Mouse (Mus musculus) embryonic facial prominence, embryonic 12.5 days (tissue): Measurements from ENCODE around the gene Harbi1. TPM values are rescaled to one million over a fixed set of nuclear protein-coding genes. Genes with fewer than 3 reads are reported as not detected.

Experiments
- ATAC-seq: fragments of 200-750 bp; cut with Nextera tagmentation; 2 replicates; pipeline ENCODE4 v1.8.0; 2017; ENCODE audit not compliant: insufficient number of reproducible peaks, insufficient read depth, low FRiP score, low TSS enrichment
- H3K27ac ChIP-seq: fragments of 300-500 bp; sonication (generic); 2 replicates; pipeline ENCODE4 v1.5.1; 2016; ENCODE audit warnings: mild to moderate bottlenecking
- H3K27me3 ChIP-seq: fragments of 300-500 bp; sonication (generic); 2 replicates; pipeline ENCODE4 v1.6.1; 2016; ENCODE audit warnings: mild to moderate bottlenecking, moderate library complexity
- H3K36me3 ChIP-seq: fragments of 300-500 bp; sonication (generic); 2 replicates; pipeline ENCODE4 v1.6.1; 2016; ENCODE audit warnings: mild to moderate bottlenecking
- H3K4me1 ChIP-seq: fragments of 300-500 bp; sonication (generic); 2 replicates; pipeline ENCODE4 v1.6.1; 2016
- H3K4me2 ChIP-seq: fragments of 300-500 bp; sonication (generic); replicated peaks from 2 replicates; pipeline ENCODE4 v1.6.1; 2016; ENCODE audit warnings: mild to moderate bottlenecking, moderate library complexity
- H3K4me3 ChIP-seq: fragments of 300-500 bp; sonication (generic); 2 replicates; pipeline ENCODE4 v1.5.1; 2016; ENCODE audit warnings: mild to moderate bottlenecking
- H3K9ac ChIP-seq: fragments of 300-500 bp; sonication (generic); 2 replicates; pipeline ENCODE4 v1.6.1; 2016; ENCODE audit warnings: mild to moderate bottlenecking, moderate library complexity
- H3K9me3 ChIP-seq: fragments of 300-500 bp; sonication (generic); 2 replicates; pipeline ENCODE4 v1.6.1; 2016; ENCODE audit warnings: mild to moderate bottlenecking, moderate library complexity
- WGBS: fragments of 180-500 bp; shearing (Covaris S2); methylation state at CpG from one replicate; pipeline ENCODE4 v1.1.7; 2016; 5-methylcytosine and 5-hydroxymethylcytosine counted together
- polyA plus RNA-seq: library from polyadenylated mRNA; unstranded; fragments of >200 nt; fragmentation: Nextera tagmentation; extraction: Ambion mirVana; gene quantifications from 2 replicates; pipeline ENCODE4 v1.2.1, GENCODE M21; 2016

Harbi1 gene
- polyA plus RNA-seq = 23.1 and 24.9 TPM in 2 replicates

DNA sequence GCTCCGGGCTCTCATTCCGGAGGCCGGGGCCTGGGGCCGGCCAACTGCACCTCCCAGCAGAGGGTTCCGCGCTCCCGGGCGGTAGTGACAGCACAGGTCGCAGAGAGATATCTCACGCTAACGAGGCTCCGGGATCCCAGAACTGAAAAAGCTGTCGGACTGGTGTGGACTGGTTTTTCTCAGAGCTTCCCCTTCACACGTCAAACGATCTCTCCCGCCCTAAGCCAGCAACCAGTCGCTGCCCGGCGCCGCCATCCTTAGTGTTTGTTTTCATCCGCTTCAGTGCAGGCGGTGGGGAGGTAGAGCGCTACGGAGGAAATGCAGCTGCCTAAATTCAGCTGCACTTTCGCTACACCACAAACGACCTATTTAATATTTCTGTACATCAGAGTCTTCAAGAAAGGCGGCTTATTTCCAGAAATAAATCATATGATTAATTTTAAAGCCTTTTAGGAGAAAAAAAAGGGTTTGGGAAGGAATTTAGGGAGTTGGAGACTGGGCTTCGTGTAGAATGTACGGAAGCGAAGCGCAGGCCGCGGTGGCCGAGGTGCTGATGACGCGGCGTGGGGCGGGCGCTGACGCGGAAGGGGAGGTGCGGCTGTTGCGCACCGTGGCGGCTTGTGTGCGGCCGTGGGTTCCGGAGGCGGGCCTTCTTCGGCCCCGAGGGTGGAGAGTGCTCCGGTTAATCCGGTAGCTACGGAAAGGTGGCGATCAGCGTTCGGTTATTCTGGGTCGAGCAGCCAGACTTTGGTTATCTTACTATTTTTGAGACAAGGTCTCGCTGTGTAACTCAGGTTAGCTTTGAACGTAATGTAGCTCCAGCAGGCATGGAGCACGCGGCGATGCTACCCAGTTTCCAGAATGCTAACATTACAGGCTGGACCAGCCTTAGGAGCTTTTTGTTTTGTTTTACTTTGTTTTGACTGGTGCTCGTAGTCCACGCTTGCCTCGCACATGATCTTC is at the start of gene Harbi1, which contains the start of gene Atg13:
TSS of gene Harbi1 (plus strand) at position 581 of the 963 bp plus-strand sequence.
TSS of gene Atg13 (minus strand) at position 305 of the 963 bp plus-strand sequence.
- Histone ChIP-seq H3K4me2 (peak within 1 kb of the TSS; percentile 82), H3K9me3 (no peaks in the 10 kb centered on the region), H3K27ac (peak within 1 kb of the TSS; percentile 77), H3K27me3 (no peaks in the 10 kb centered on the region), H3K9ac (peak within 1 kb of the TSS; percentile 63), H3K4me1 (peaks cover 16% of the 10 kb centered on the region), H3K4me3 (peak within 1 kb of the TSS; percentile 68), H3K36me3 (no peaks in the 10 kb centered on the region)
- ATAC-seq = peak; percentile 94
- WGBS = under 1% methylated on average over 66 of the region's 66 CpGs

DNA sequence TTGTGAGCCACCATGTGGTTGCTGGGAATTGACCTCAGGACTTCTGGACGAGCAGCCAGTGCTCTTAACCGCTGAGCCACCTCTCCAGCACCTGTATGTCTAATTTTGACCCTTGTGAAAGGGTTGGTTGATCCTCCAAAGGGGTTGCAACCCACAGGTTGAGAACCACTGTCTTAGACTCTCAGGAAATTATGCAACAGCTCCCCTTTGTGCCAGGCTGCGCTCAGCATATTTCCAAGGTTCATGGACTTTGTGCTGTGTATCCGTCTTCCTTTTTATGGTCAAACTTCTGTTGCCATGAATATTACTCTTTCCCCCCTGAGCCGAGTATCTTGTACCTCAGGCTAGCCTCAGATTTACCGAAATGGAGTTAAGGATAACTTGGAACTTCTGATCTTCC is 49.7 kb upstream of the Harbi1 start:
- H3K9ac ChIP-seq = no peak overlapping the region
- no peak for ATAC-seq
- 90% methylated on average over 6 of the region's 6 CpGs for whole genome bisulfite sequencing
- no peak overlapping the region for H3K27ac ChIP-seq
- peaks cover 79% of the 10 kb centered on the region for H3K36me3 ChIP-seq
- H3K9me3 ChIP-seq = no peaks in the 10 kb centered on the region
- H3K27me3 ChIP-seq = no peaks in the 10 kb centered on the region
- H3K4me3 ChIP-seq = no peak overlapping the region
- no peaks in the 10 kb centered on the region for H3K4me1 ChIP-seq
- H3K4me2 ChIP-seq = no peak overlapping the region

DNA sequence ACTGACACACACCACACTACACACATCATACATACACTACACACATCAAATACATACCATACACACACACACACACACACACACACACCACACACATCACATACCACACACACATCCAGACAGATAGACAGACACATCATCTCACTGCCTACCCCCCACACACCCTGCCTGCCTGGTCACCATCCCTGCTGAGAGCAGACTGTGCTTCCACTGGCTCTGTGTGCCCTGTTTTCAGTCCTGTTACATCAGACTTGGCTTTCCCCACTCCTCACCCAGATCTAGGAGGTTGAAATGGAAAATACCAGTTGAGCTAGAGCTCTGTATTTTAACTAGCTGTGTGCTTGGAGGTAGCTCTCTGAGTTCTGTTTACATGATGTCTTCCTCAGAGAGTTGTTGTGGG is 45.9 kb upstream of the Harbi1 start:
- no peak overlapping the region for H3K4me2 ChIP-seq
- H3K36me3 ChIP-seq = peaks cover 76% of the 10 kb centered on the region
- H3K4me1 ChIP-seq = no peaks in the 10 kb centered on the region
- no peaks in the 10 kb centered on the region for H3K27me3 ChIP-seq
- no peak overlapping the region for H3K27ac ChIP-seq
- no peaks in the 10 kb centered on the region for H3K9me3 ChIP-seq
- ATAC-seq = no peak
- no peak overlapping the region for H3K9ac ChIP-seq
- H3K4me3 ChIP-seq = no peak overlapping the region

DNA sequence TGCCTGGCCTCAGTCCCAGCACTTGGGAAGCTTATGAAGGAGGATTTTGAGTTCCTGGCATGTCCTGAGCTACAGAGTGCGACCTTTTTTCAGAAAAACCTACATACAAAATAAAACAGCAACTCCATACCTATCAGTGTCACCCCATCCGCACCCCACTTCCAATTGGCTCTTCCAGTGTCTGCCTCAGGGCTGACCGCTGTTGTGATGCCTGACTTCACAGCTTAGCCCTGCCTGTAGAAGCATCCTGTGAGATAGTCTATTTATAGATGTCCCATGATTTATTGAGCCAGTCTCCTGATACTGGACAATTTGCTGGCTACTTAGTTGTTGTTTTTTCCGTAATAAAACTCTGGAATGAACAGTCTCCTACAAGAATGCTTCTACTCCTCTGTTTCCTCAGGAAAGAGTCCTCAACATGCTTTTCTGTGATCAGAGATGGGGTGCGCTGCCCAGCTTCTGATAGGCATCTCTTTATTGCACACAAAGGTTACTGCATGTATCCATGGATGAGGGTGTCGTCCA is 44.2 kb upstream of the Harbi1 start:
- 95% methylated on average over 6 of the region's 6 CpGs for WGBS
- H3K4me2 ChIP-seq = no peak overlapping the region
- H3K4me3 ChIP-seq = no peak overlapping the region
- H3K27me3 ChIP-seq = no peaks in the 10 kb centered on the region
- H3K4me1 ChIP-seq = no peaks in the 10 kb centered on the region
- ATAC-seq = no peak
- H3K36me3 ChIP-seq = peaks cover 83% of the 10 kb centered on the region
- H3K27ac ChIP-seq = no peak overlapping the region
- no peaks in the 10 kb centered on the region for H3K9me3 ChIP-seq
- H3K9ac ChIP-seq = no peak overlapping the region

DNA sequence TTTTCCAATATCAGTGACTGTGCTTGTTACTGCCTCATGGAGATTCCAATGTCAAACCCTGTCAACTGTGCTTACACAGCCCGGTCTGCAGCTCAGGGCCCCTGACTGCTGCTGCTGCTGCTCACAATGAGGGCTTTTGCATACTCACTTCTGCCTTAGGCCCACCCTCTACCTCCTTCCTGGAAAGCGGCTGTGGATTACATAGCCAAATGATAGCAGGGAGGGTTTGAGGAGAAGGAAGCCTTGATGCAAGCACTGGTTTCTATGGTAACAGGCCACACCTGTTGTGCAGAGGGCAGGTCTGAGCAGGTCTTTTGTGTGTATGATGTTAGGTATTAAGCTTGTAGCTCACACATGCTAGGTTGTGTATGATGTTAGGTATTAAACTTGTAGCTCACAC is 42.9 kb upstream of the Harbi1 start:
- H3K4me1 ChIP-seq = no peaks in the 10 kb centered on the region
- H3K9ac ChIP-seq = no peak overlapping the region
- 74% methylated on average over 2 of the region's 2 CpGs for WGBS
- ATAC-seq = no peak
- no peak overlapping the region for H3K27ac ChIP-seq
- no peaks in the 10 kb centered on the region for H3K27me3 ChIP-seq
- H3K9me3 ChIP-seq = no peaks in the 10 kb centered on the region
- peaks cover 79% of the 10 kb centered on the region for H3K36me3 ChIP-seq
- H3K4me3 ChIP-seq = no peak overlapping the region
- H3K4me2 ChIP-seq = no peak overlapping the region

DNA sequence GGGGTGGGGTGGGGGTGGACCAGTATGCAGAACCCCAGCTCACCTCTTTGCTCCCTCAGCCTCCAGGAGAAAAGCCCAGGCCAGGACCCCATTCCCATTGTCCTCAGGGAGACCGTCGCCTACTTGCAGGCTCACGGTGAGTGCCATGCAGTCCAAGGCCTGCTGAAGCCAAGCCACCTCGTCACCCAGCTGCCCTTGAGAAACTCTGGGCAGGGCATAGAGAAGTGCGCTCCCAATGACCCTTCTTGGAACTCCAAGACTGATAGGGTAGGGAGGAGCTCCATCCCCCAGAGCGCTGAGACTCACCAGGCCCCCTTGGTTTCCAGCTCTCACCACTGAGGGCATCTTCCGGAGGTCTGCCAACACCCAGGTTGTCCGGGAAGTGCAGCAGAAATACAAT is 41.3 kb upstream of the Harbi1 start:
- Histone ChIP-seq H3K4me2 (no peak overlapping the region), H3K4me1 (no peaks in the 10 kb centered on the region), H3K9ac (no peak overlapping the region), H3K36me3 (peaks cover 74% of the 10 kb centered on the region), H3K27ac (no peak overlapping the region), H3K4me3 (no peak overlapping the region), H3K27me3 (no peaks in the 10 kb centered on the region), H3K9me3 (no peaks in the 10 kb centered on the region)
- WGBS = 89% methylated on average over 8 of the region's 8 CpGs
- ATAC-seq = no peak

DNA sequence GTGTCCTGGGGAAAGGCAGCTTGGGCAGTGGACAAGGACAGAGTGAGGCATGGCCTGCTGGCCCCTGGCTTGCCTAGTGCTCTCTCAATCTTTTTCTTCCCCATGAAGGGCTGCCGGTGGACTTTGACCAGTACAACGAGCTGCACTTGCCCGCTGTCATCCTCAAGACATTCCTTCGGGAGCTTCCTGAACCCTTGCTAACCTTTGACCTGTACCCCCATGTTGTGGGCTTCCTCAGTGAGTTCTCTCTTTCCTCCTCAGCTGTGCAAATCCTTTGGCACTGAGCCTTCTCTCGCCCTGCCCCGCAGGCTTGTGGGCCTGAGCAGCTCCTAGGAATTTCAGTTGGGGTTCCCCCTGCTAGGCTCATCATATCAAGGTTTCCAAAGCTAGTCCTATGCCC is 40.6 kb upstream of the Harbi1 start:
- Histone ChIP-seq H3K4me1 (no peaks in the 10 kb centered on the region), H3K4me3 (no peak overlapping the region), H3K27me3 (no peaks in the 10 kb centered on the region), H3K9ac (no peak overlapping the region), H3K4me2 (no peak overlapping the region), H3K36me3 (peaks cover 73% of the 10 kb centered on the region), H3K27ac (no peak overlapping the region), H3K9me3 (no peaks in the 10 kb centered on the region)
- no peak for ATAC-seq
- 88% methylated on average over 6 of the region's 6 CpGs for WGBS

DNA sequence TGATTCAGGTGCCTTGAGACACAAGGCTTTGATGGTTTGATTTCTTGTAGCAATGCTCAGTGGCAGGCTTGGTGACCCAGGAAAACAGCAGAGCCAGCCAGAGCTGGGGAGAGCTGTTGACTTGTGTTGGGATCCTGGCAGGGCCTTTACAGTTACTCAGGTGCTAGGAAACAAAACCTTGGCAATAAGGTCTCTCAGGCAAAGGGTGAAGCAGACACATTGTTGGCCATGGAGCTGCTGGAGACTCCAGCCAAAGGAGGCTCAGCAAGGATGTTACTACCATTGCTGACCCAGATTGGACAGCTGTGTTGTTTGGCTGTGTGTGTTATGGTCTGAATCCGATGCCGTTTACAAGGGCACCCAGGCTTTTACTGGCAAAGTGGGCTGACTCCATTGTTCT is 37.1 kb upstream of the Harbi1 start:
- no peak overlapping the region for H3K9ac ChIP-seq
- WGBS = 100% methylated on average over 2 of the region's 2 CpGs
- peaks cover 82% of the 10 kb centered on the region for H3K36me3 ChIP-seq
- no peaks in the 10 kb centered on the region for H3K27me3 ChIP-seq
- H3K4me1 ChIP-seq = no peaks in the 10 kb centered on the region
- no peak for ATAC-seq
- H3K9me3 ChIP-seq = no peaks in the 10 kb centered on the region
- H3K4me3 ChIP-seq = no peak overlapping the region
- H3K4me2 ChIP-seq = no peak overlapping the region
- no peak overlapping the region for H3K27ac ChIP-seq

DNA sequence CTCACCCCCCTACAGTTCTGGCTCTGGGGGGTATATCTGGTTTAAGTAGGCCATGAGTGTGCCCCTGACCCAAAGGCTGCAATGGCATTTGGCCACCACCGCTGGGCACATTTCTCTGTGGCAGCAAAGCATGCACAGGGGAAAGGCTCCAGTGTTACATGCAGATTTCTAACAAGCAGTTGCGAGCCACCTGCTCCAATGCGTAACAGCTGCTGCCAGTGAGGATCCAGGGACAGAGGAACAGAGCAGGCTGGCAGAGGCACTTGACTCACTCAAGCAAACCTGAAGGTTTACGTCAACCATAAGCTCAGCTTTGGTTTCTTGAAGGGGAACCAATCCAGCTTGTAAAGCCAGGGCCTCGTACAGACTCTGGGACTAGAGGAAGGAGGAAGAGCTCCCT is 35.8 kb upstream of the Harbi1 start:
- ATAC-seq = no peak
- Histone ChIP-seq H3K4me3 (no peak overlapping the region), H3K9ac (no peak overlapping the region), H3K9me3 (no peaks in the 10 kb centered on the region), H3K36me3 (peaks cover 81% of the 10 kb centered on the region), H3K27ac (no peak overlapping the region), H3K27me3 (no peaks in the 10 kb centered on the region), H3K4me2 (no peak overlapping the region), H3K4me1 (no peaks in the 10 kb centered on the region)
- 83% methylated on average over 5 of the region's 5 CpGs for WGBS

DNA sequence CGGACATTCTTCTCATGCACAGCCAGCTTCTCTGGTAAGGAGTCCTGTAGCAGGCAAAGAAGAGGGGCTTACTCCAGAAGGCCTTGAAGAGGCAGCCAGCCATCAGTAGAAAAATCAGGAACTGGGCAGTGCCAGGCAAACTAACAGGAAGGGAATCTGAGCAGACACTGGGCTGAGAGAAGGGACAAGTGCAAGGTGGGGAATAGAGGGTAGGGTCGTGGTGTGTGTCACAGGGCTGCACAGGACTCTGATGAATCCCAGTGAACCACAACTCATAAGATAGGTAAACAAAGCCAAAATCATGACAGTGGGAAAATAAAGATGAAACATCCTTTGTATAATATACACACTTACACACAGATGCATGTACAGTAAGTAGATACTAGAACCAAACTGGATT is 34.2 kb upstream of the Harbi1 start:
- no peak for ATAC-seq
- Histone ChIP-seq H3K27me3 (no peaks in the 10 kb centered on the region), H3K4me3 (no peak overlapping the region), H3K4me2 (no peak overlapping the region), H3K9me3 (no peaks in the 10 kb centered on the region), H3K36me3 (peaks cover 76% of the 10 kb centered on the region), H3K4me1 (no peaks in the 10 kb centered on the region), H3K27ac (no peak overlapping the region), H3K9ac (no peak overlapping the region)
- WGBS = 82% methylated on average over 2 of the region's 2 CpGs

DNA sequence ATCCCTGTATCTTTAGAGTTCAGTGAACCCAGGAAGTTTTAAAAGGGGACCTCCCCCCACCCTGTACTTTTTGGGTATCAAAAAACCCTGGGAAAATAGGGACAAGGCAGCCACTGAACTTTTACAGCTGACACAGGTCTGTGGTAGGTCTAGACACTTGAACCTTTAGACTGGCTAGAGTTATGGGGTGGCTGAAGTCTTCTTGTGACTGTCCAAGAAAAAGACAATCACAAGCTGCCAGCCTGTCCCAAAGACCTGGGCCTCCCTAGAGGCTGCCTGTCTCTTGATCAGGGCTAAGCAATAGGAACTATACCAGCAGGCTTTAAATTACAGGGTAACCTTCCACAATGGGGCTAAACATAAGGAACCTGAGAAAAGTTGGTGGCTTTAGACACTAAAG is 33.7 kb upstream of the Harbi1 start:
- no peak overlapping the region for H3K4me3 ChIP-seq
- H3K4me2 ChIP-seq = no peak overlapping the region
- H3K9me3 ChIP-seq = no peaks in the 10 kb centered on the region
- no peaks in the 10 kb centered on the region for H3K27me3 ChIP-seq
- ATAC-seq = no peak
- H3K27ac ChIP-seq = no peak overlapping the region
- no peaks in the 10 kb centered on the region for H3K4me1 ChIP-seq
- H3K9ac ChIP-seq = no peak overlapping the region
- peaks cover 76% of the 10 kb centered on the region for H3K36me3 ChIP-seq

DNA sequence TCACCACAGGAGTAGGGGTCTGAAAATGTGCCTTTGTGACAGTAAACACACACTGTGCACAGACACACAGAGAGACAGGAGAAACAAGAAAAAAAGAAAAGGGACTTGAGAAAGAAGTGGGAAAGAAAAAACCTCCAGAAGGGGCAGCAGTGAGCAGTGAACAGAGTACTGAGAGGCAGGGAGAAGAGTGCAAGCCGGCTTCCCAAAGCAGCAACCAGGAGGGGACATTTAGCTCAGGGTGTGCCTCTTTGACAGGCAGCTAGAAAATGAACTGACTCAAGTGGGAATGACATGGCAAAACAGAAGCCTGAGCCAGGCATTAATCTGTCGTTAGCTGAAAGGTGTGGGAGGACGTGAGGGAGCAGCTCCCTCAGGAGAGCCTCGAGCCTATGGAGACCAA is 27.8 kb upstream of the Harbi1 start:
- peaks cover 81% of the 10 kb centered on the region for H3K36me3 ChIP-seq
- no peak overlapping the region for H3K4me3 ChIP-seq
- ATAC-seq = no peak
- H3K9me3 ChIP-seq = no peaks in the 10 kb centered on the region
- WGBS = 63% methylated on average over 4 of the region's 4 CpGs
- no peak overlapping the region for H3K9ac ChIP-seq
- H3K27me3 ChIP-seq = no peaks in the 10 kb centered on the region
- H3K4me2 ChIP-seq = no peak overlapping the region
- no peak overlapping the region for H3K27ac ChIP-seq
- no peaks in the 10 kb centered on the region for H3K4me1 ChIP-seq
